Mouse (Mus musculus): Measurements from ENCODE around the gene Pabpc1l.

The Pabpc1l gene

GRCm38 (mm10) chr2:163998981-163999380 lies 26.3 kb upstream of the Pabpc1l start:
- Histone ChIP-seq H3K4me3 (replicated peaks; ENCODE audit: low read length) (no peak overlapping the region), H3K4me1 (replicated peaks; ENCODE audit: low read depth, low read length) (peaks cover 67% of the 10 kb centered on the region), H3K27me3 (ENCODE audit: insufficient read depth, low read length) (no peaks in the 10 kb centered on the region), H3K36me3 (ENCODE audit: insufficient read depth, low read length) (peaks cover 49% of the 10 kb centered on the region), H3K9me3 (ENCODE audit: low read length) (no peaks in the 10 kb centered on the region)
- TF ChIP-seq CTCF (conservative IDR thresholded peaks at IDR 0.05; ENCODE audit: low read length) (no peak), POU5F1 (IDR thresholded peaks at IDR 0.05; ENCODE audit: borderline replicate concordance, low read length) (no peak), NANOG (IDR thresholded peaks at IDR 0.05; ENCODE audit: borderline replicate concordance, low read length) (no peak)

- Histone ChIP-seq H3K27me3 (ENCODE audit: insufficient read depth, low read length) (no peaks in the 10 kb centered on the region), H3K4me1 (replicated peaks; ENCODE audit: low read depth, low read length) (peaks cover 74% of the 10 kb centered on the region), H3K4me3 (replicated peaks; ENCODE audit: low read length) (no peak overlapping the region), H3K36me3 (ENCODE audit: insufficient read depth, low read length) (peaks cover 45% of the 10 kb centered on the region), H3K9me3 (ENCODE audit: low read length) (no peaks in the 10 kb centered on the region)
- TF ChIP-seq POU5F1 (IDR thresholded peaks at IDR 0.05; ENCODE audit: borderline replicate concordance, low read length), result no peak
- no peak for TF ChIP-seq CTCF (conservative IDR thresholded peaks at IDR 0.05; ENCODE audit: low read length)
Observed at GRCm38 (mm10) chr2:164002637-164003036, 22.6 kb upstream of the Pabpc1l start.

- Histone ChIP-seq H3K4me3 (replicated peaks; ENCODE audit: low read length) (no peak overlapping the region), H3K27me3 (ENCODE audit: insufficient read depth, low read length) (no peaks in the 10 kb centered on the region), H3K4me1 (replicated peaks; ENCODE audit: low read depth, low read length) (peaks cover 78% of the 10 kb centered on the region), H3K9me3 (ENCODE audit: low read length) (no peaks in the 10 kb centered on the region), H3K36me3 (ENCODE audit: insufficient read depth, low read length) (peaks cover 28% of the 10 kb centered on the region)
- TF ChIP-seq NANOG (IDR thresholded peaks at IDR 0.05; ENCODE audit: borderline replicate concordance, low read length), result no peak
- no peak for TF ChIP-seq CTCF (conservative IDR thresholded peaks at IDR 0.05; ENCODE audit: low read length)
- TF ChIP-seq POU5F1 (IDR thresholded peaks at IDR 0.05; ENCODE audit: borderline replicate concordance, low read length), result no peak
Observed at GRCm38 (mm10) chr2:164004503-164004902, 20.7 kb upstream of the Pabpc1l start.

GRCm38 (mm10) chr2:164006932-164007331 lies 18.3 kb upstream of the Pabpc1l start:
- TF ChIP-seq POU5F1 (IDR thresholded peaks at IDR 0.05; ENCODE audit: borderline replicate concordance, low read length) (no peak), CTCF (conservative IDR thresholded peaks at IDR 0.05; ENCODE audit: low read length) (no peak), NANOG (IDR thresholded peaks at IDR 0.05; ENCODE audit: borderline replicate concordance, low read length) (no peak)
- no peaks in the 10 kb centered on the region for H3K27me3 ChIP-seq (ENCODE audit: insufficient read depth, low read length)
- H3K9me3 ChIP-seq (ENCODE audit: low read length), result no peaks in the 10 kb centered on the region
- peaks cover 86% of the 10 kb centered on the region for H3K4me1 ChIP-seq (replicated peaks; ENCODE audit: low read depth, low read length)
- H3K4me3 ChIP-seq (replicated peaks; ENCODE audit: low read length), result peak overlapping the region; percentile 63
- peaks cover 33% of the 10 kb centered on the region for H3K36me3 ChIP-seq (ENCODE audit: insufficient read depth, low read length)

GRCm38 (mm10) chr2:164007547-164007946 lies 17.7 kb upstream of the Pabpc1l start:
- TF ChIP-seq CTCF (conservative IDR thresholded peaks at IDR 0.05; ENCODE audit: low read length) (no peak), POU5F1 (IDR thresholded peaks at IDR 0.05; ENCODE audit: borderline replicate concordance, low read length) (no peak), NANOG (IDR thresholded peaks at IDR 0.05; ENCODE audit: borderline replicate concordance, low read length) (no peak)
- Histone ChIP-seq H3K9me3 (ENCODE audit: low read length) (no peaks in the 10 kb centered on the region), H3K36me3 (ENCODE audit: insufficient read depth, low read length) (peaks cover 36% of the 10 kb centered on the region), H3K4me3 (replicated peaks; ENCODE audit: low read length) (peak overlapping the region; percentile 63), H3K27me3 (ENCODE audit: insufficient read depth, low read length) (no peaks in the 10 kb centered on the region), H3K4me1 (replicated peaks; ENCODE audit: low read depth, low read length) (peaks cover 82% of the 10 kb centered on the region)

- Histone ChIP-seq H3K27me3 (ENCODE audit: insufficient read depth, low read length) (no peaks in the 10 kb centered on the region), H3K4me1 (replicated peaks; ENCODE audit: low read depth, low read length) (peaks cover 78% of the 10 kb centered on the region), H3K9me3 (ENCODE audit: low read length) (no peaks in the 10 kb centered on the region), H3K36me3 (ENCODE audit: insufficient read depth, low read length) (peaks cover 36% of the 10 kb centered on the region), H3K4me3 (replicated peaks; ENCODE audit: low read length) (no peak overlapping the region)
- no peak for TF ChIP-seq CTCF (conservative IDR thresholded peaks at IDR 0.05; ENCODE audit: low read length)
- TF ChIP-seq NANOG (IDR thresholded peaks at IDR 0.05; ENCODE audit: borderline replicate concordance, low read length), result no peak
- no peak for TF ChIP-seq POU5F1 (IDR thresholded peaks at IDR 0.05; ENCODE audit: borderline replicate concordance, low read length)
Observed at GRCm38 (mm10) chr2:164007987-164008545, 17.2 kb upstream of the Pabpc1l start.

GRCm38 (mm10) chr2:164009227-164009626 lies 16.0 kb upstream of the Pabpc1l start:
- TF ChIP-seq NANOG (IDR thresholded peaks at IDR 0.05; ENCODE audit: borderline replicate concordance, low read length) (no peak), CTCF (conservative IDR thresholded peaks at IDR 0.05; ENCODE audit: low read length) (no peak), POU5F1 (IDR thresholded peaks at IDR 0.05; ENCODE audit: borderline replicate concordance, low read length) (no peak)
- Histone ChIP-seq H3K4me3 (replicated peaks; ENCODE audit: low read length) (no peak overlapping the region), H3K9me3 (ENCODE audit: low read length) (no peaks in the 10 kb centered on the region), H3K36me3 (ENCODE audit: insufficient read depth, low read length) (peaks cover 42% of the 10 kb centered on the region), H3K27me3 (ENCODE audit: insufficient read depth, low read length) (no peaks in the 10 kb centered on the region), H3K4me1 (replicated peaks; ENCODE audit: low read depth, low read length) (peaks cover 68% of the 10 kb centered on the region)

GRCm38 (mm10) chr2:164010496-164010895 lies 14.8 kb upstream of the Pabpc1l start:
- Histone ChIP-seq H3K4me3 (replicated peaks; ENCODE audit: low read length) (no peak overlapping the region), H3K27me3 (ENCODE audit: insufficient read depth, low read length) (no peaks in the 10 kb centered on the region), H3K9me3 (ENCODE audit: low read length) (no peaks in the 10 kb centered on the region), H3K4me1 (replicated peaks; ENCODE audit: low read depth, low read length) (peaks cover 64% of the 10 kb centered on the region), H3K36me3 (ENCODE audit: insufficient read depth, low read length) (peaks cover 51% of the 10 kb centered on the region)
- TF ChIP-seq POU5F1 (IDR thresholded peaks at IDR 0.05; ENCODE audit: borderline replicate concordance, low read length), result no peak

GRCm38 (mm10) chr2:164010944-164011343 lies 14.3 kb upstream of the Pabpc1l start:
- Histone ChIP-seq H3K4me1 (replicated peaks; ENCODE audit: low read depth, low read length) (peaks cover 59% of the 10 kb centered on the region), H3K27me3 (ENCODE audit: insufficient read depth, low read length) (no peaks in the 10 kb centered on the region), H3K36me3 (ENCODE audit: insufficient read depth, low read length) (peaks cover 56% of the 10 kb centered on the region), H3K4me3 (replicated peaks; ENCODE audit: low read length) (no peak overlapping the region), H3K9me3 (ENCODE audit: low read length) (no peaks in the 10 kb centered on the region)
- TF ChIP-seq POU5F1 (IDR thresholded peaks at IDR 0.05; ENCODE audit: borderline replicate concordance, low read length) (no peak), CTCF (conservative IDR thresholded peaks at IDR 0.05; ENCODE audit: low read length) (no peak), NANOG (IDR thresholded peaks at IDR 0.05; ENCODE audit: borderline replicate concordance, low read length) (no peak)

All from E14TG2a.4 (cell line).